Mouse (Mus musculus) liver, embryonic 14.5 days (tissue): ENCODE data around the gene Adm2. TPM values are rescaled to one million over a fixed set of nuclear protein-coding genes. Genes with fewer than 3 reads are reported as not detected.

ENCODE experiments used
- ATAC-seq: fragments of 200-750 bp; cut with Nextera tagmentation; 2 replicates; pipeline ENCODE4 v1.8.0; 2017; ENCODE audit warnings: moderate number of reproducible peaks, mild to moderate bottlenecking, moderate library complexity; ENCODE audit not compliant: insufficient read depth
- DNase-seq, 3 experiments: peaks; one replicate each; pipeline ENCODE4 v3.0.0-alpha.2; 2012 to 2013; ENCODE audit warnings: low read depth in 3 of 3, low spot score in 3 of 3
- H3K27ac ChIP-seq: fragments of 300-500 bp; sonication (generic); 2 replicates; pipeline ENCODE4 v1.5.1; 2014; ENCODE audit warnings: moderate library complexity, mild to moderate bottlenecking, control low read depth, inconsistent platforms
- H3K27me3 ChIP-seq: fragments of 300-500 bp; sonication (generic); 2 replicates; pipeline ENCODE4 v1.6.1; 2014; ENCODE audit warnings: mild to moderate bottlenecking, low read length, moderate library complexity; ENCODE audit not compliant: control insufficient read depth, insufficient read depth
- H3K36me3 ChIP-seq: fragments of 300-500 bp; sonication (generic); replicated peaks from 2 replicates; pipeline ENCODE4 v1.6.1; 2014; ENCODE audit warnings: low read depth; ENCODE audit not compliant: control insufficient read depth, insufficient read depth
- H3K4me1 ChIP-seq, 2 experiments: fragments of 200-500 bp in 1 of 2; fragments of 300-500 bp in 1 of 2; sonication (generic) in 1 of 2; replicated peaks; 2 replicates each; pipeline ENCODE4 v1.6.1; 2012 to 2014; ENCODE audit warnings: antibody characterized with exemption in 1 of 2, inconsistent platforms in 1 of 2, low read length in 1 of 2; ENCODE audit not compliant: control insufficient read depth in 2 of 2, insufficient read depth in 2 of 2
- H3K4me2 ChIP-seq: fragments of 300-500 bp; sonication (generic); 2 replicates; pipeline ENCODE4 v1.6.1; 2014; ENCODE audit warnings: low read depth, mild to moderate bottlenecking, control low read depth, moderate library complexity
- H3K4me3 ChIP-seq, 2 experiments: fragments of 200-500 bp in 1 of 2; fragments of 300-500 bp in 1 of 2; sonication (generic) in 1 of 2; 2 replicates each; pipeline ENCODE4 v1.5.1; 2012 to 2014; ENCODE audit warnings: low read depth in 2 of 2, low read length in 2 of 2, mild to moderate bottlenecking in 2 of 2, control low read depth in 1 of 2, inconsistent platforms in 1 of 2, moderate library complexity in 1 of 2; ENCODE audit not compliant: insufficient read depth in 1 of 2
- H3K9ac ChIP-seq: fragments of 300-500 bp; sonication (generic); replicated peaks from 2 replicates; pipeline ENCODE4 v1.6.1; 2014; ENCODE audit warnings: mild to moderate bottlenecking, control low read depth, moderate library complexity
- H3K9me3 ChIP-seq: fragments of 300-500 bp; sonication (generic); 2 replicates; pipeline ENCODE4 v1.6.1; 2016; ENCODE audit warnings: low read length, mixed read lengths; ENCODE audit not compliant: control insufficient read depth
- CTCF ChIP-seq: IDR thresholded peaks from 2 replicates; pipeline ENCODE4 v1.5.1; 2016; ENCODE audit warnings: antibody characterized with exemption, low read depth, control low read depth
- EP300 ChIP-seq: IDR thresholded peaks from 2 replicates; pipeline ENCODE4 v1.6.1; 2016; ENCODE audit warnings: antibody characterized with exemption, low read depth
- WGBS: fragments of 180-500 bp; shearing (Covaris S2); extraction: QIAGEN DNeasy Blood & Tissue Kit; methylation state at CpG from one replicate; pipeline ENCODE4 v1.1.7; 2014; ENCODE audit not compliant: insufficient replicate concordance; 5-methylcytosine and 5-hydroxymethylcytosine counted together
- microRNA-seq: library from miRNA; unstranded; fragments of <30 nt; microRNA quantifications from one replicate; pipeline ENCODE4, GENCODE M21; 2016
- polyA plus RNA-seq, 2 experiments: library from polyadenylated mRNA; depleted of rRNA in 1 of 2; stranded (reverse) in 1 of 2; unstranded in 1 of 2; fragments of >200 nt; fragmentation: Nextera tagmentation in 1 of 2; extraction: Ambion mirVana in 1 of 2; gene quantifications; 2 replicates each; pipeline versions ENCODE4 v1.2.1 to v1.2.3; 2012 to 2014

The Adm2 gene
- polyA plus RNA-seq, 2 experiments: 1.2 to 2.5 TPM

DNA sequence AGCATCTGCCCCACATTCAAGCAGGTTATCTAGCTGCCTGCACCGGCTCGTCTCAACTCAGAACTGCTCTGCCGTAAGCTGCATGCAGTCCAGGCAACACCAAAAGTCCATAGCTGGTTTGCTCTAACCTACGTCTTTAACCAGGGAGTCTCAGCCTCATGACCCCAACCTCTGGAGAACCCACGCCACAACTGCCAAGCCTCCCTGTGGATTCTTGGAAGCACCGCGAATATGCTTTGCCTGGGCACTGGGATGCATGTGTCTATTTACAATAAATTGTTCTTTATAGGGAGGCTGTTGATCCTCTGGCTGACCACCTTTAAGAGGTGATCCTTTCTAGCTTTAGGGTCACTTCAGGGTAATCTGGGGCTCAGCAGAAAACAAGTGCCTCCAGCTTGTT is 50.0 kb downstream of the Adm2 start:
- H3K9ac ChIP-seq: no peak overlapping the region
- no peak for ATAC-seq
- WGBS: 77% methylated on average over 7 of the region's 7 CpGs
- H3K27ac ChIP-seq: no peak overlapping the region
- H3K4me1 ChIP-seq: peaks cover 0 to 4% of the 10 kb centered on the region in 2 experiments; a peak in 1 of 4 replicates
- H3K27me3 ChIP-seq: peaks cover 10% of the 10 kb centered on the region
- H3K4me3 ChIP-seq: 0 out of 4 replicates have a peak overlapping the region, but pooled peaks of 1 of the 2 experiments have one; percentile 69
- H3K4me2 ChIP-seq: peak overlapping the region; percentile 75
- H3K36me3 ChIP-seq: peaks cover 51% of the 10 kb centered on the region
- DNase-seq: no peak
- TF ChIP-seq EP300 (no peak), CTCF (no peak)
- H3K9me3 ChIP-seq: no peaks in the 10 kb centered on the region

DNA sequence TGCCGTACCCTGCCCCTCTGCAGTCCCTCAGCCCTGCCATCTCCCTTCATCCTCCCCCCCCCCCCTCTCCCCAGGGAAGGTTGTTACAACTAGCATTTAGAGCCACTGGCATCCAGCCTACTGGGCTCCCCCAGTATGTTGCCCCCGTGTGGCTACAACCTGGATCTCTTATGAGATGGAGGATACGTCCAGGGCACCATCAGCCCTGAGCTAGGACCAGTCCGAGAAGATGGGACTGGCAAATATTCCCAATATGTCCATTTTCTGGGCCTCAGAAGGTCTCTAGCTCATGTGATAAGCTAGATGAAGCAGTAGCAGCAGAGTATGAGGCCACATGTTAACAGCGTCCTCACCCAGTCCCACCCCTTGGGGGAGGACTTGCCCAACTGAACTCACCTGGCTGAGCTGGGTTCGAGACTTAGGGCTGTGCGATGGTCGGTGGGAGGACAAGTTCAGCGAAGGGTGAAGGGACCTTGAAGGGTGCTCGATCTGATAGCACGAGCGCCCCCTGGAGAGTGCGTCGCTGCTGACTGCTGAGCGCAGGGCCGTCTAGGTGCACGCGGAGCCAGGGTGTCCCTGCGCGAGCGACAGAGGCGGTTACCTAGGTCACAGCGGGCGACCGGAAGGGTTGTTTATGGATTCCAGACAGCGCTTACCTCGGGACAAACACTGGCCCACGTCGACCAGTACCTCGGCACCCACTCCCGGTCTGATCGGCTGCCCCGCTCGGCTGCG is 50.7 kb downstream of the Adm2 start:
- ATAC-seq (peak; percentile 84), DNase-seq (peak; percentile 69 to 79 (median 74))
- WGBS: 1% methylated on average over 35 of the region's 35 CpGs
- Histone ChIP-seq H3K27ac (peak overlapping the region; percentile 35), H3K4me1 (peaks cover 0 to 4% of the 10 kb centered on the region in 2 experiments; a peak in 1 of 4 replicates), H3K4me3 (peak overlapping the region; percentile 69 to 82), H3K27me3 (peaks cover 17% of the 10 kb centered on the region), H3K9me3 (no peaks in the 10 kb centered on the region), H3K36me3 (peaks cover 44% of the 10 kb centered on the region), H3K4me2 (peak overlapping the region; percentile 75), H3K9ac (peak overlapping the region; percentile 85)
- TF ChIP-seq CTCF: peak; percentile 88
- TF ChIP-seq EP300: no peak

GRCm38 (mm10) chr15:89373762-89374248 is 51.3 kb downstream of the Adm2 start, which contains the start of gene Sco2:
Gene Sco2, minus strand, starts transcription at chr15:89373846.
- ATAC-seq (peak; percentile 73), DNase-seq (peak; percentile 72 to 81 (median 74))
- H3K4me1 ChIP-seq: peaks cover 0 to 4% of the 10 kb centered on the region in 2 experiments; a peak in 1 of 4 replicates
- peak within 1 kb of the TSS; percentile 75 for H3K4me2 ChIP-seq
- peaks cover 38% of the 10 kb centered on the region for H3K36me3 ChIP-seq
- no peaks in the 10 kb centered on the region for H3K9me3 ChIP-seq
- no peak for TF ChIP-seq EP300
- TF ChIP-seq CTCF: peak; percentile 92
- H3K27ac ChIP-seq: peak within 1 kb of the TSS; percentile 35
- peaks cover 23% of the 10 kb centered on the region for H3K27me3 ChIP-seq
- peak within 1 kb of the TSS; percentile 69 to 82 for H3K4me3 ChIP-seq
- 1% methylated on average over 42 of the region's 42 CpGs for WGBS
- H3K9ac ChIP-seq: peak within 1 kb of the TSS; percentile 85

Small RNAs within 50 kb of the gene (microRNA-seq; reads per million reads assigned to microRNA genes)
- not detected for gene Mir6959

Other genes starting within 250 kb of the Adm2 start
- 8.3 and 8.4 TPM in 2 replicates for gene Trabd, start 247.6 kb upstream of the Adm2 start, polyA plus RNA-seq (2012; rRNA removed)
- gene Trabd, start 247.6 kb upstream of the Adm2 start, polyA plus RNA-seq (2014; fragmentation: Nextera tagmentation; extraction: Ambion mirVana): 13.0 and 13.7 TPM in 2 replicates
- gene Selenoo, start 233.6 kb upstream of the Adm2 start, polyA plus RNA-seq (2012; rRNA removed): 8.9 TPM in 2 replicates
- 7.4 and 9.0 TPM in 2 replicates for gene Selenoo, start 233.6 kb upstream of the Adm2 start, polyA plus RNA-seq (2014; fragmentation: Nextera tagmentation; extraction: Ambion mirVana)
- 12.0 and 13.6 TPM in 2 replicates for gene Tubgcp6, start 199.6 kb upstream of the Adm2 start, polyA plus RNA-seq (2012; rRNA removed)
- 6.3 and 7.7 TPM in 2 replicates for gene Tubgcp6, start 199.6 kb upstream of the Adm2 start, polyA plus RNA-seq (2014; fragmentation: Nextera tagmentation; extraction: Ambion mirVana)
- 8.1 and 8.5 TPM in 2 replicates for gene Hdac10, start 194.0 kb upstream of the Adm2 start, polyA plus RNA-seq (2012; rRNA removed)
- 5.3 and 6.3 TPM in 2 replicates for gene Hdac10, start 194.0 kb upstream of the Adm2 start, polyA plus RNA-seq (2014; fragmentation: Nextera tagmentation; extraction: Ambion mirVana)
- 1.7 and 1.8 TPM in 2 replicates for gene Mapk12, start 182.0 kb upstream of the Adm2 start, polyA plus RNA-seq (2012; rRNA removed)
- gene Mapk12, start 182.0 kb upstream of the Adm2 start, polyA plus RNA-seq (2014; fragmentation: Nextera tagmentation; extraction: Ambion mirVana): 1.1 TPM in 2 replicates
- gene Mapk11, start 173.1 kb upstream of the Adm2 start, polyA plus RNA-seq (2012; rRNA removed): 0.84 TPM in 2 replicates
- gene Mapk11, start 173.1 kb upstream of the Adm2 start, polyA plus RNA-seq (2014; fragmentation: Nextera tagmentation; extraction: Ambion mirVana): 0.49 and 0.83 TPM in 2 replicates
- 21.6 and 23.7 TPM in 2 replicates for gene Plxnb2, start 141.9 kb upstream of the Adm2 start, polyA plus RNA-seq (2012; rRNA removed)
- 16.4 and 18.3 TPM in 2 replicates for gene Plxnb2, start 141.9 kb upstream of the Adm2 start, polyA plus RNA-seq (2014; fragmentation: Nextera tagmentation; extraction: Ambion mirVana)
- gene Dennd6b, start 126.2 kb upstream of the Adm2 start, polyA plus RNA-seq (2012; rRNA removed): 4.5 TPM in 2 replicates
- gene Dennd6b, start 126.2 kb upstream of the Adm2 start, polyA plus RNA-seq (2014; fragmentation: Nextera tagmentation; extraction: Ambion mirVana): 1.6 and 2.4 TPM in 2 replicates
- 11.6 and 15.3 TPM in 2 replicates for gene Ppp6r2, start 111.2 kb upstream of the Adm2 start, polyA plus RNA-seq (2012; rRNA removed)
- gene Ppp6r2, start 111.2 kb upstream of the Adm2 start, polyA plus RNA-seq (2014; fragmentation: Nextera tagmentation; extraction: Ambion mirVana): 17.7 and 19.5 TPM in 2 replicates
- gene Sbf1, start 7.4 kb upstream of the Adm2 start, polyA plus RNA-seq (2012; rRNA removed): 20.8 and 29.3 TPM in 2 replicates
- gene Sbf1, start 7.4 kb upstream of the Adm2 start, polyA plus RNA-seq (2014; fragmentation: Nextera tagmentation; extraction: Ambion mirVana): 17.8 and 23.5 TPM in 2 replicates
- gene Miox, start 11.7 kb downstream of the Adm2 start, polyA plus RNA-seq (2012; rRNA removed): 9.7 and 11.2 TPM in 2 replicates
- 10.2 and 10.8 TPM in 2 replicates for gene Miox, start 11.7 kb downstream of the Adm2 start, polyA plus RNA-seq (2014; fragmentation: Nextera tagmentation; extraction: Ambion mirVana)
- gene Lmf2, start 32.9 kb downstream of the Adm2 start, polyA plus RNA-seq (2012; rRNA removed): 12.3 and 15.1 TPM in 2 replicates
- 17.2 and 18.9 TPM in 2 replicates for gene Lmf2, start 32.9 kb downstream of the Adm2 start, polyA plus RNA-seq (2014; fragmentation: Nextera tagmentation; extraction: Ambion mirVana)
- 63.8 and 77.0 TPM in 2 replicates for gene Ncaph2, start 33.0 kb downstream of the Adm2 start, polyA plus RNA-seq (2012; rRNA removed)
- 104 and 106 TPM in 2 replicates for gene Ncaph2, start 33.0 kb downstream of the Adm2 start, polyA plus RNA-seq (2014; fragmentation: Nextera tagmentation; extraction: Ambion mirVana)
- gene Sco2, start 51.1 kb downstream of the Adm2 start, polyA plus RNA-seq (2012; rRNA removed): 9.8 and 10.7 TPM in 2 replicates
- gene Sco2, start 51.1 kb downstream of the Adm2 start, polyA plus RNA-seq (2014; fragmentation: Nextera tagmentation; extraction: Ambion mirVana): 2.8 and 4.4 TPM in 2 replicates
- gene Tymp, start 54.3 kb downstream of the Adm2 start, polyA plus RNA-seq (2012; rRNA removed): 0.70 and 0.88 TPM in 2 replicates
- gene Tymp, start 54.3 kb downstream of the Adm2 start, polyA plus RNA-seq (2014; fragmentation: Nextera tagmentation; extraction: Ambion mirVana): 0.40 and 0.56 TPM in 2 replicates
- 0.76 and 0.89 TPM in 2 replicates for gene Odf3b, start 56.6 kb downstream of the Adm2 start, polyA plus RNA-seq (2012; rRNA removed)
- 0.57 and 1.3 TPM in 2 replicates for gene Odf3b, start 56.6 kb downstream of the Adm2 start, polyA plus RNA-seq (2014; fragmentation: Nextera tagmentation; extraction: Ambion mirVana)
- gene Klhdc7b, start 62.2 kb downstream of the Adm2 start, polyA plus RNA-seq (2012; rRNA removed): not detected in 2 replicates
- gene Klhdc7b, start 62.2 kb downstream of the Adm2 start, polyA plus RNA-seq (2014; fragmentation: Nextera tagmentation; extraction: Ambion mirVana): not detected in 2 replicates
- gene Syce3, start 87.8 kb downstream of the Adm2 start, polyA plus RNA-seq (2012; rRNA removed): not detected in 2 replicates
- gene Syce3, start 87.8 kb downstream of the Adm2 start, polyA plus RNA-seq (2014; fragmentation: Nextera tagmentation; extraction: Ambion mirVana): not detected in 2 replicates
- 1.5 and 1.9 TPM in 2 replicates for gene Cpt1b, start 103.1 kb downstream of the Adm2 start, polyA plus RNA-seq (2012; rRNA removed)
- 2.1 and 2.2 TPM in 2 replicates for gene Cpt1b, start 103.1 kb downstream of the Adm2 start, polyA plus RNA-seq (2014; fragmentation: Nextera tagmentation; extraction: Ambion mirVana)
- 0.57 and 0.89 TPM in 2 replicates for gene C730034F03Rik, start 106.9 kb downstream of the Adm2 start, polyA plus RNA-seq (2012; rRNA removed)
- 0.56 and 0.69 TPM in 2 replicates for gene C730034F03Rik, start 106.9 kb downstream of the Adm2 start, polyA plus RNA-seq (2014; fragmentation: Nextera tagmentation; extraction: Ambion mirVana)
- gene Gm44502, start 107.0 kb downstream of the Adm2 start, polyA plus RNA-seq (2012; rRNA removed): 0.19 and 0.58 TPM in 2 replicates
- 0.14 and 0.34 TPM in 2 replicates for gene Gm44502, start 107.0 kb downstream of the Adm2 start, polyA plus RNA-seq (2014; fragmentation: Nextera tagmentation; extraction: Ambion mirVana)
- gene Chkb, start 107.2 kb downstream of the Adm2 start, polyA plus RNA-seq (2012; rRNA removed): 13.7 and 19.3 TPM in 2 replicates
- gene Chkb, start 107.2 kb downstream of the Adm2 start, polyA plus RNA-seq (2014; fragmentation: Nextera tagmentation; extraction: Ambion mirVana): 18.3 and 20.5 TPM in 2 replicates
- gene Mapk8ip2, start 131.2 kb downstream of the Adm2 start, polyA plus RNA-seq (2012; rRNA removed): 0.02 and 0.08 TPM in 2 replicates
- not detected in 2 replicates for gene Mapk8ip2, start 131.2 kb downstream of the Adm2 start, polyA plus RNA-seq (2014; fragmentation: Nextera tagmentation; extraction: Ambion mirVana)
- gene Arsa, start 154.7 kb downstream of the Adm2 start, polyA plus RNA-seq (2012; rRNA removed): 3.2 and 3.4 TPM in 2 replicates
- 2.7 and 3.1 TPM in 2 replicates for gene Arsa, start 154.7 kb downstream of the Adm2 start, polyA plus RNA-seq (2014; fragmentation: Nextera tagmentation; extraction: Ambion mirVana)
- 2.0 and 2.1 TPM in 2 replicates for gene Shank3, start 176.9 kb downstream of the Adm2 start, polyA plus RNA-seq (2012; rRNA removed)
- 0.39 and 0.63 TPM in 2 replicates for gene Shank3, start 176.9 kb downstream of the Adm2 start, polyA plus RNA-seq (2014; fragmentation: Nextera tagmentation; extraction: Ambion mirVana)
- 0.04 and 0.05 TPM in 2 replicates for gene Acr, start 245.6 kb downstream of the Adm2 start, polyA plus RNA-seq (2012; rRNA removed)
- gene Acr, start 245.6 kb downstream of the Adm2 start, polyA plus RNA-seq (2014; fragmentation: Nextera tagmentation; extraction: Ambion mirVana): not detected in 2 replicates